Mouse (Mus musculus): ENCODE results near the gene Ugt1a8. TPM values are rescaled to one million over a fixed set of nuclear protein-coding genes. Genes with fewer than 3 reads are reported as not detected.

Gene Ugt1a8
- polyA plus RNA-seq, 1 experiment from 2014 or later: not detected

GRCm38 (mm10) chr1:88268070-88268469 lies 180.5 kb downstream of the Ugt1a8 start:
- WGBS: 87% methylated on average over 6 of the region's 6 CpGs

More at GRCm38 (mm10) chr1:88268070-88268469, 180.5 kb downstream of the Ugt1a8 start:
- no peaks in the 10 kb centered on the region for H3K27me3 ChIP-seq (ENCODE audit: control insufficient read depth, insufficient read depth, low read length)
- no peaks in the 10 kb centered on the region for H3K4me1 ChIP-seq (ENCODE audit: control insufficient read depth, insufficient read depth, low read length)
- no peak for ATAC-seq (ENCODE audit: low FRiP score, low TSS enrichment)
- peaks cover 90% of the 10 kb centered on the region for H3K36me3 ChIP-seq (ENCODE audit: control insufficient read depth, insufficient read depth, low read length)
- H3K9me3 ChIP-seq (ENCODE audit: control insufficient read depth, low read length): peaks cover 5% of the 10 kb centered on the region; the same call in 1 of the 2 replicates
- H3K27ac ChIP-seq (ENCODE audit: low read depth, low read length): no peak overlapping the region
- H3K9ac ChIP-seq (ENCODE audit: low read depth, low read length): no peak overlapping the region
- H3K4me3 ChIP-seq (ENCODE audit: low read length): no peak overlapping the region
- H3K4me2 ChIP-seq (replicated peaks; ENCODE audit: low read depth, low read length): no peak overlapping the region

Other genes starting within 250 kb of the Ugt1a8 start
- 18.1 and 32.6 TPM in 2 replicates for gene Dgkd, start 234.5 kb upstream of the Ugt1a8 start, polyA plus RNA-seq (2014; fragmentation: Nextera tagmentation; extraction: Ambion mirVana)
- 26.6 and 41.5 TPM in 2 replicates for gene Usp40, start 79.3 kb upstream of the Ugt1a8 start, polyA plus RNA-seq (2014; fragmentation: Nextera tagmentation; extraction: Ambion mirVana)
- 5.0 and 9.2 TPM in 2 replicates for gene Ugt1a10, start 32.4 kb upstream of the Ugt1a8 start, polyA plus RNA-seq (2014; fragmentation: Nextera tagmentation; extraction: Ambion mirVana)
- 1.5 and 2.5 TPM in 2 replicates for gene Ugt1a9, start 17.0 kb upstream of the Ugt1a8 start, polyA plus RNA-seq (2014; fragmentation: Nextera tagmentation; extraction: Ambion mirVana)
- gene Ugt1a7c, start 7.2 kb downstream of the Ugt1a8 start, polyA plus RNA-seq (2014; fragmentation: Nextera tagmentation; extraction: Ambion mirVana): 4.6 and 6.1 TPM in 2 replicates
- gene Ugt1a6b, start 15.4 kb downstream of the Ugt1a8 start, polyA plus RNA-seq (2014; fragmentation: Nextera tagmentation; extraction: Ambion mirVana): 0.11 TPM in 1 of 2 replicates, not detected in the other
- 1.3 and 1.9 TPM in 2 replicates for gene Ugt1a6a, start 47.0 kb downstream of the Ugt1a8 start, polyA plus RNA-seq (2014; fragmentation: Nextera tagmentation; extraction: Ambion mirVana)
- not detected in 2 replicates for gene Ugt1a5, start 78.2 kb downstream of the Ugt1a8 start, polyA plus RNA-seq (2014; fragmentation: Nextera tagmentation; extraction: Ambion mirVana)
- 1.5 and 7.3 TPM in 2 replicates for gene Ugt1a2, start 112.8 kb downstream of the Ugt1a8 start, polyA plus RNA-seq (2014; fragmentation: Nextera tagmentation; extraction: Ambion mirVana)
- 9.6 and 12.7 TPM in 2 replicates for gene Dnajb3, start 118.0 kb downstream of the Ugt1a8 start, polyA plus RNA-seq (2014; fragmentation: Nextera tagmentation; extraction: Ambion mirVana)
- 0.30 and 0.61 TPM in 2 replicates for gene Ugt1a1, start 124.1 kb downstream of the Ugt1a8 start, polyA plus RNA-seq (2014; fragmentation: Nextera tagmentation; extraction: Ambion mirVana)
- gene Mroh2a, start 139.2 kb downstream of the Ugt1a8 start, polyA plus RNA-seq (2014; fragmentation: Nextera tagmentation; extraction: Ambion mirVana): 1.4 TPM in 2 replicates
- 98.2 and 175 TPM in 2 replicates for gene Hjurp, start 189.8 kb downstream of the Ugt1a8 start, polyA plus RNA-seq (2014; fragmentation: Nextera tagmentation; extraction: Ambion mirVana)
- not detected in 2 replicates for gene Trpm8, start 189.8 kb downstream of the Ugt1a8 start, polyA plus RNA-seq (2014; fragmentation: Nextera tagmentation; extraction: Ambion mirVana)